Mouse (Mus musculus) kidney, adult 2 months (tissue): ENCODE results near the gene Vgll4.

ENCODE experiments used
- CTCF ChIP-seq: fragments of 200-500 bp; conservative IDR thresholded peaks from 2 replicates; pipeline ENCODE4 v1.5.1; 2011; ENCODE audit warnings: low read depth, mild to moderate bottlenecking, control low read depth, low read length, moderate library complexity, mixed read lengths; ENCODE audit not compliant: insufficient read depth, insufficient read length
- POLR2A ChIP-seq: fragments of 200-500 bp; IDR thresholded peaks from one replicate; pipeline ENCODE4 v1.6.1; 2011; ENCODE audit warnings: low read depth, low read length, control low read depth

DNA sequence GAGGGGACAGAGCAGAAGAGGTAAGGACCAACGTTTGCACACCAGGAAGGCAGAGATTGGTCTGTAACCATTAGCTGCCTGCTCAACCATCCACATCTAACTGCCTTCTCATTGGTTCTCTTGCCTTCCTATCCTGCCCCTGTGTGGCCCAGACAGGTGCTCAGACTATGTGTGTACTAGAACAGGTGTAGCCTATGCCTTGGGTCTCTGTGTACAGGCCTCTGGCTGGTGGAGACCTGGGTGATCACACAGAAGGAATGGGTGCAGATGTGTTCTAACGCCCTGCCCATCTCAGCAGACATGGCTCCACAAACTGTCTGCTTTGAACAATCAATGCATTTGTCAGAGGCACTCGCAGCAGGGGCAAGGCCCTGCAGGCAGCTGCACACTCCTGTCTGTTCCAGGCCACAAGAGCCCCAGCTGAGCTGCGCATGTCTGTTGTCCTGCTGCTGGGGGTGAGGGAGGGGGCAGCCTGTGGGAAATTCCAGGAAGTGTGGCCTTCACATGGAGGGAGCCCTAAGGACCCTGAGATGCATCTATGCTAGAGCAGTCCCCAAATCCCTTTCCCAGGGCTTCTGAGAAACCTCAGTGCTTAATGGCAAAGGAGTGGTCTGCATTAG, 123.5 kb downstream of the Vgll4 start:
- TF ChIP-seq CTCF (no peak), POLR2A (no peak)
